Mouse (Mus musculus): ENCODE results near the gene Sart1. TPM values are rescaled to one million over a fixed set of nuclear protein-coding genes. Genes with fewer than 3 reads are reported as not detected.
"Not testable (repeated sequence)": the region's sequence is repeated elsewhere in the genome, so short reads cannot be mapped to it uniquely, and the experiment has no call there.

Gene Sart1
- polyA plus RNA-seq, 1 experiment from 2014 or later, result 20.8 TPM

- 72% methylated on average over 2 of the region's 2 CpGs for WGBS (ENCODE audit: insufficient replicate concordance)
- Histone ChIP-seq H3K36me3 (replicated peaks; ENCODE audit: insufficient read depth, low read length) (no peaks in the 10 kb centered on the region), H3K9ac (replicated peaks) (no peak overlapping the region), H3K9me3 (ENCODE audit: low read length) (no peaks in the 10 kb centered on the region), H3K4me3 (ENCODE audit: low read depth, low read length) (no peak overlapping the region), H3K27me3 (ENCODE audit: insufficient read depth, low read length) (no peaks in the 10 kb centered on the region), H3K4me1 (ENCODE audit: insufficient read depth) (peaks cover 6% of the 10 kb centered on the region; the same call in 1 of the 2 replicates), H3K27ac (ENCODE audit: low read depth) (no peak overlapping the region), H3K4me2 (ENCODE audit: low read depth, low read length) (no peak overlapping the region)
- TF ChIP-seq CTCF (IDR thresholded peaks at IDR 0.05; ENCODE audit: low read depth), result no peak
- TF ChIP-seq EP300 (IDR thresholded peaks at IDR 0.05; ENCODE audit: low read depth), result no peak
- ATAC-seq (no peak), DNase-seq (no peak)
Measured at GRCm38 (mm10) chr19:5353609-5354008, 34.9 kb downstream of the Sart1 start.

GRCm38 (mm10) chr19:5349502-5349873, 39.0 kb downstream of the Sart1 start, which contains the start of gene Cst6:
TSS of gene Cst6 (minus strand) at chr19:5349574.
- H3K9ac ChIP-seq (replicated peaks), result peak within 1 kb of the TSS; percentile 53
- H3K4me1 ChIP-seq (ENCODE audit: insufficient read depth); ATAC-seq; DNase-seq; H3K27me3 ChIP-seq (ENCODE audit: insufficient read depth, low read length); H3K36me3 ChIP-seq (replicated peaks; ENCODE audit: insufficient read depth, low read length); H3K9me3 ChIP-seq (ENCODE audit: low read length); H3K27ac ChIP-seq (ENCODE audit: low read depth): not testable (repeated sequence)
- peak within 1 kb of the TSS; percentile 34 for H3K4me3 ChIP-seq (ENCODE audit: low read depth, low read length)
- peak within 1 kb of the TSS; percentile 70 for H3K4me2 ChIP-seq (ENCODE audit: low read depth, low read length)
- WGBS (ENCODE audit: insufficient replicate concordance), result 63% methylated on average over 6 of the region's 6 CpGs

GRCm38 (mm10) chr19:5348526-5349501, 39.7 kb downstream of the Sart1 start:
- ATAC-seq (peak; percentile 62), DNase-seq (peak; percentile 27)
- Histone ChIP-seq H3K27me3 (ENCODE audit: insufficient read depth, low read length) (no peaks in the 10 kb centered on the region), H3K4me2 (ENCODE audit: low read depth, low read length) (peak overlapping the region; percentile 70), H3K4me3 (ENCODE audit: low read depth, low read length) (peak overlapping the region; percentile 34), H3K36me3 (replicated peaks; ENCODE audit: insufficient read depth, low read length) (no peaks in the 10 kb centered on the region), H3K9ac (replicated peaks) (peak overlapping the region; percentile 53), H3K27ac (ENCODE audit: low read depth) (no peak overlapping the region), H3K4me1 (ENCODE audit: insufficient read depth) (peaks cover 6% of the 10 kb centered on the region; the same call in 1 of the 2 replicates), H3K9me3 (ENCODE audit: low read length) (no peaks in the 10 kb centered on the region)
- WGBS (ENCODE audit: insufficient replicate concordance), result 5% methylated on average over 34 of the region's 34 CpGs
- TF ChIP-seq CTCF (IDR thresholded peaks at IDR 0.05; ENCODE audit: low read depth), result peak; percentile 58
- TF ChIP-seq EP300 (IDR thresholded peaks at IDR 0.05; ENCODE audit: low read depth), result no peak

- Histone ChIP-seq H3K27me3 (ENCODE audit: insufficient read depth, low read length) (no peaks in the 10 kb centered on the region), H3K9ac (replicated peaks) (no peak overlapping the region), H3K27ac (ENCODE audit: low read depth) (no peak overlapping the region), H3K36me3 (replicated peaks; ENCODE audit: insufficient read depth, low read length) (no peaks in the 10 kb centered on the region), H3K4me3 (ENCODE audit: low read depth, low read length) (no peak overlapping the region), H3K4me2 (ENCODE audit: low read depth, low read length) (no peak overlapping the region), H3K9me3 (ENCODE audit: low read length) (no peaks in the 10 kb centered on the region), H3K4me1 (ENCODE audit: insufficient read depth) (peaks cover 6% of the 10 kb centered on the region; the same call in 1 of the 2 replicates)
- 73% methylated on average over 6 of the region's 6 CpGs for WGBS (ENCODE audit: insufficient replicate concordance)
- TF ChIP-seq CTCF (IDR thresholded peaks at IDR 0.05; ENCODE audit: low read depth) (no peak), EP300 (IDR thresholded peaks at IDR 0.05; ENCODE audit: low read depth) (no peak)
- ATAC-seq (no peak), DNase-seq (no peak)
Measured at GRCm38 (mm10) chr19:5348064-5348463, 40.4 kb downstream of the Sart1 start.

GRCm38 (mm10) chr19:5345297-5346131, 43.0 kb downstream of the Sart1 start:
- no peak overlapping the region for H3K27ac ChIP-seq (ENCODE audit: low read depth)
- peaks cover 6% of the 10 kb centered on the region; the same call in 1 of the 2 replicates for H3K4me1 ChIP-seq (ENCODE audit: insufficient read depth)
- H3K4me3 ChIP-seq (ENCODE audit: low read depth, low read length), result no peak overlapping the region
- no peak overlapping the region for H3K9ac ChIP-seq (replicated peaks)
- no peaks in the 10 kb centered on the region for H3K27me3 ChIP-seq (ENCODE audit: insufficient read depth, low read length)
- no peak overlapping the region for H3K4me2 ChIP-seq (ENCODE audit: low read depth, low read length)
- TF ChIP-seq CTCF (IDR thresholded peaks at IDR 0.05; ENCODE audit: low read depth), result no peak
- TF ChIP-seq EP300 (IDR thresholded peaks at IDR 0.05; ENCODE audit: low read depth), result no peak
- no peak for DNase-seq
- no peaks in the 10 kb centered on the region for H3K9me3 ChIP-seq (ENCODE audit: low read length)
- WGBS (ENCODE audit: insufficient replicate concordance), result 66% methylated on average over 6 of the region's 6 CpGs
- no peak for ATAC-seq
- H3K36me3 ChIP-seq (replicated peaks; ENCODE audit: insufficient read depth, low read length), result no peaks in the 10 kb centered on the region

- ATAC-seq (no peak), DNase-seq (no peak)
- H3K4me2 ChIP-seq (ENCODE audit: low read depth, low read length), result no peak overlapping the region
- H3K9ac ChIP-seq (replicated peaks), result no peak overlapping the region
- no peaks in the 10 kb centered on the region for H3K36me3 ChIP-seq (replicated peaks; ENCODE audit: insufficient read depth, low read length)
- WGBS (ENCODE audit: insufficient replicate concordance), result 78% methylated on average over 7 of the region's 7 CpGs
- H3K9me3 ChIP-seq (ENCODE audit: low read length), result no peaks in the 10 kb centered on the region
- no peaks in the 10 kb centered on the region for H3K4me1 ChIP-seq (ENCODE audit: insufficient read depth)
- H3K4me3 ChIP-seq (ENCODE audit: low read depth, low read length), result no peak overlapping the region
- no peak overlapping the region for H3K27ac ChIP-seq (ENCODE audit: low read depth)
- TF ChIP-seq EP300 (IDR thresholded peaks at IDR 0.05; ENCODE audit: low read depth) (no peak), CTCF (IDR thresholded peaks at IDR 0.05; ENCODE audit: low read depth) (no peak)
- H3K27me3 ChIP-seq (ENCODE audit: insufficient read depth, low read length), result no peaks in the 10 kb centered on the region
Measured at GRCm38 (mm10) chr19:5341360-5341759, 47.1 kb downstream of the Sart1 start.
